Mouse (Mus musculus): Measurements from ENCODE around the gene Sae1.

- TF ChIP-seq POLR2A (IDR thresholded peaks at IDR 0.05; ENCODE audit: insufficient read length, low read depth) (peak; percentile 38), TCF12 (IDR thresholded peaks at IDR 0.05; ENCODE audit: insufficient read depth, poor library complexity, severe bottlenecking) (no peak), USF1 (IDR thresholded peaks at IDR 0.05; ENCODE audit: low read depth) (no peak), CEBPB (IDR thresholded peaks at IDR 0.05; ENCODE audit: insufficient read depth, poor library complexity, severe bottlenecking) (peak; percentile 75), MAX (IDR thresholded peaks at IDR 0.05; ENCODE audit: low read depth) (no peak), TCF3 (IDR thresholded peaks at IDR 0.05; ENCODE audit: insufficient read length, low read depth) (no peak), MYOG (IDR thresholded peaks at IDR 0.05; ENCODE audit: control insufficient read depth in 1 of 3, insufficient read depth in 1 of 3, insufficient read length in 2 of 3, low read depth in 2 of 3) (peak in 2 of 3 experiments; percentile 9 to 49), MYOD1 (IDR thresholded peaks at IDR 0.05; ENCODE audit: control insufficient read depth in 1 of 3, insufficient read length in 2 of 3, low read depth in 2 of 3) (peak in 2 of 3 experiments; percentile 40 to 73), SRF (IDR thresholded peaks at IDR 0.05; ENCODE audit: control insufficient read depth, insufficient read length, low read depth) (no peak), POLR2AphosphoS2 (IDR thresholded peaks at IDR 0.05; ENCODE audit: insufficient read length, low read depth) (peak; percentile 51), E2F4 (IDR thresholded peaks at IDR 0.05; ENCODE audit: insufficient read depth) (no peak), REST (IDR thresholded peaks at IDR 0.05; ENCODE audit: insufficient read depth, insufficient read length) (no peak)
Observed at GRCm38 (mm10) chr7:16405516-16406351, 18.1 kb upstream of the Sae1 start.
